Mouse (Mus musculus): ENCODE data around the gene Cluap1. TPM values are rescaled to one million over a fixed set of nuclear protein-coding genes. Genes with fewer than 3 reads are reported as not detected.

The Cluap1 gene
- 1 to 10 TPM; 6.4 to 6.9 TPM for total RNA-seq (2021)
- long read RNA-seq, experiment 1, transcript Cluap1-201 (12 exons, 1,779 nt): major isoform, 6 of 10 reads
- long read RNA-seq, experiment 1, partial matches to known transcripts: 0 of 10 reads
- long read RNA-seq, experiment 1, other reads (novel, unspliced or antisense): 4 of 10 reads
- long read RNA-seq, experiment 2, partial matches to known transcripts: 0 of 5 reads
- long read RNA-seq, experiment 2, other reads (novel, unspliced or antisense): 4 of 5 reads

- intact Hi-C loops (cut with DNase I; ENCODE audit: low total_unique reads): loop anchor here (10.0 kb wide), 1 partner anchor 64 kb away; the partner anchor contains the start of gene Zfp174
These were observed at the start of gene Cluap1, which contains the start of gene 1700037C18Rik for GRCm38 (mm10) chr16:3908537-3909111. Gene Cluap1, plus strand, starts transcription at chr16:3908801. Gene 1700037C18Rik, minus strand, starts transcription at chr16:3908689.

GRCm38 (mm10) chr16:3859254-3859653 lies 49.3 kb upstream of the Cluap1 start:
- intact Hi-C loops (cut with DNase I; ENCODE audit: low total_unique reads): no loop called here
- DNase-seq: no peak

More at GRCm38 (mm10) chr16:3908537-3909111, at the start of gene Cluap1, which contains the start of gene 1700037C18Rik:
- DNase-seq: peak; percentile 92

GRCm38 (mm10) chr16:3871815-3872214 lies 36.8 kb upstream of the Cluap1 start:
- intact Hi-C loops (cut with DNase I; ENCODE audit: low total_unique reads): no loop called here
- no peak for DNase-seq

- peak; percentile 88 for DNase-seq
- intact Hi-C loops (cut with DNase I; ENCODE audit: low total_unique reads): no loop called here
These were observed 36.2 kb upstream of the Cluap1 start, which contains the start of gene Naa60 for GRCm38 (mm10) chr16:3872216-3873047. Gene Naa60, plus strand, starts transcription at chr16:3872375.

GRCm38 (mm10) chr16:3876346-3876745 lies 32.3 kb upstream of the Cluap1 start:
- intact Hi-C loops (cut with DNase I; ENCODE audit: low total_unique reads): no loop called here
- no peak for DNase-seq

- intact Hi-C loops (cut with DNase I; ENCODE audit: low total_unique reads): no loop called here
- peak; percentile 95 for DNase-seq
These were observed 24.2 kb upstream of the Cluap1 start, which contains the start of the genes Zfp597 and Gm20695 for GRCm38 (mm10) chr16:3884201-3885064. Gene Zfp597, minus strand, starts transcription at chr16:3884561. Gene Gm20695, plus strand, starts transcription at chr16:3884648.

- DNase-seq: no peak
- intact Hi-C loops (cut with DNase I; ENCODE audit: low total_unique reads): no loop called here
These were observed 23.4 kb upstream of the Cluap1 start for GRCm38 (mm10) chr16:3885065-3885670.

- intact Hi-C loops (cut with DNase I; ENCODE audit: low total_unique reads): no loop called here
- DNase-seq: no peak
These were observed 16.8 kb upstream of the Cluap1 start for GRCm38 (mm10) chr16:3891621-3892295.

GRCm38 (mm10) chr16:3893739-3894138 lies 14.9 kb upstream of the Cluap1 start:
- intact Hi-C loops (cut with DNase I; ENCODE audit: low total_unique reads): no loop called here
- DNase-seq: no peak

- intact Hi-C loops (cut with DNase I; ENCODE audit: low total_unique reads): no loop called here
- DNase-seq: peak; percentile 33
These were observed 13.3 kb upstream of the Cluap1 start for GRCm38 (mm10) chr16:3895173-3895792.

- no peak for DNase-seq
These were observed 12.6 kb upstream of the Cluap1 start for GRCm38 (mm10) chr16:3896046-3896445.

GRCm38 (mm10) chr16:3896553-3896952 lies 12.0 kb upstream of the Cluap1 start:
- no peak for DNase-seq
- intact Hi-C loops (cut with DNase I; ENCODE audit: low total_unique reads): no loop called here

More at GRCm38 (mm10) chr16:3896046-3896445, 12.6 kb upstream of the Cluap1 start:
- intact Hi-C loops (cut with DNase I; ENCODE audit: low total_unique reads): no loop called here

GRCm38 (mm10) chr16:3907471-3907870 lies 1.1 kb upstream of the Cluap1 start:
- DNase-seq: no peak
- intact Hi-C loops (cut with DNase I; ENCODE audit: low total_unique reads): loop anchor here (10.0 kb wide), 1 partner anchor 63 kb away; the partner anchor contains the start of gene Zfp174

GRCm38 (mm10) chr16:3909118-3909517 lies 517 bp downstream of the Cluap1 start:
- DNase-seq: no peak
- intact Hi-C loops (cut with DNase I; ENCODE audit: low total_unique reads): loop anchor here (10.0 kb wide), 1 partner anchor 64 kb away; the partner anchor contains the start of gene Zfp174

GRCm38 (mm10) chr16:3920756-3921155 lies 12.2 kb downstream of the Cluap1 start:
- no peak for DNase-seq
- intact Hi-C loops (cut with DNase I; ENCODE audit: low total_unique reads): no loop called here

- intact Hi-C loops (cut with DNase I; ENCODE audit: low total_unique reads): no loop called here
- no peak for DNase-seq
These were observed 14.9 kb downstream of the Cluap1 start for GRCm38 (mm10) chr16:3923515-3923914.

GRCm38 (mm10) chr16:3923966-3924365 lies 15.4 kb downstream of the Cluap1 start:
- intact Hi-C loops (cut with DNase I; ENCODE audit: low total_unique reads): no loop called here
- DNase-seq: no peak

- intact Hi-C loops (cut with DNase I; ENCODE audit: low total_unique reads): no loop called here
- no peak for DNase-seq
These were observed 20.0 kb downstream of the Cluap1 start for GRCm38 (mm10) chr16:3928582-3928981.

Measured in gastrocnemius, postnatal 14 days (tissue).